Mouse (Mus musculus) embryonic facial prominence, embryonic 14.5 days (tissue): ENCODE data around the gene Zfp59. TPM values are rescaled to one million over a fixed set of nuclear protein-coding genes. Genes with fewer than 3 reads are reported as not detected.
"Not testable (repeated sequence)": the region's sequence is repeated elsewhere in the genome, so short reads cannot be mapped to it uniquely, and the experiment has no call there.

Experiments used
- ATAC-seq: fragments of 200-750 bp; cut with Nextera tagmentation; 2 replicates; pipeline ENCODE4 v1.8.0; 2017; ENCODE audit warnings: low read depth, moderate number of reproducible peaks, moderate TSS enrichment
- DNase-seq: peaks from one replicate; pipeline ENCODE4 v3.0.0-alpha.2; 2015; ENCODE audit warnings: low spot score
- H3K27ac ChIP-seq: fragments of 300-500 bp; sonication (generic); replicated peaks from 2 replicates; pipeline ENCODE4 v1.5.1; 2014; ENCODE audit warnings: low read depth, mild to moderate bottlenecking, low read length, moderate library complexity
- H3K27me3 ChIP-seq: fragments of 300-500 bp; sonication (generic); replicated peaks from 2 replicates; pipeline ENCODE4 v1.6.1; 2014; ENCODE audit warnings: low read length; ENCODE audit not compliant: control insufficient read depth, insufficient read depth
- H3K36me3 ChIP-seq: fragments of 300-500 bp; sonication (generic); 2 replicates; pipeline ENCODE4 v1.6.1; 2014; ENCODE audit warnings: low read length, mixed read lengths; ENCODE audit not compliant: control insufficient read depth, insufficient read depth
- H3K4me1 ChIP-seq: fragments of 300-500 bp; sonication (generic); 2 replicates; pipeline ENCODE4 v1.6.1; 2014; ENCODE audit warnings: antibody characterized with exemption, low read length; ENCODE audit not compliant: control insufficient read depth, insufficient read depth
- H3K4me2 ChIP-seq: fragments of 300-500 bp; sonication (generic); 2 replicates; pipeline ENCODE4 v1.6.1; 2014; ENCODE audit warnings: low read depth, mild to moderate bottlenecking, low read length, moderate library complexity, mixed read lengths
- H3K4me3 ChIP-seq: fragments of 300-500 bp; sonication (generic); 2 replicates; pipeline ENCODE4 v1.5.1; 2014; ENCODE audit warnings: low read depth, mild to moderate bottlenecking, low read length
- H3K9ac ChIP-seq: fragments of 300-500 bp; sonication (generic); 2 replicates; pipeline ENCODE4 v1.6.1; 2014; ENCODE audit warnings: low read depth, mild to moderate bottlenecking, low read length, moderate library complexity, mixed read lengths
- H3K9me3 ChIP-seq: fragments of 300-500 bp; sonication (generic); 2 replicates; pipeline ENCODE4 v1.6.1; 2016; ENCODE audit warnings: low read length; ENCODE audit not compliant: control insufficient read depth
- WGBS: fragments of 180-500 bp; shearing (Covaris S2); extraction: QIAGEN DNeasy Blood & Tissue Kit; methylation state at CpG from one replicate; pipeline ENCODE4 v1.1.7; 2014; 5-methylcytosine and 5-hydroxymethylcytosine counted together
- polyA plus RNA-seq: library from polyadenylated mRNA; unstranded; fragments of >200 nt; fragmentation: Nextera tagmentation; extraction: Ambion mirVana; gene quantifications from 2 replicates; pipeline ENCODE4 v1.2.1, GENCODE M21; 2014

Gene Zfp59
- polyA plus RNA-seq, 1 experiment from 2014 or later: 8.4 TPM

GRCm38 (mm10) chr7:27806896-27807295 is 31.5 kb upstream of the Zfp59 start, which contains the start of gene Zfp626:
Gene Zfp626, plus strand, starts transcription at chr7:27807196.
- WGBS: 87% methylated on average over 2 of the region's 3 CpGs
- H3K4me3 ChIP-seq, H3K27me3 ChIP-seq, H3K4me2 ChIP-seq, H3K4me1 ChIP-seq, H3K9ac ChIP-seq, H3K9me3 ChIP-seq, DNase-seq, H3K27ac ChIP-seq, ATAC-seq: not testable (repeated sequence)
- H3K36me3 ChIP-seq: peaks cover 33% of the 10 kb centered on the region

- not testable (repeated sequence) for H3K9me3 ChIP-seq, H3K4me3 ChIP-seq, H3K27ac ChIP-seq, H3K4me1 ChIP-seq, DNase-seq, H3K9ac ChIP-seq, H3K4me2 ChIP-seq, ATAC-seq, H3K27me3 ChIP-seq
- H3K36me3 ChIP-seq: peaks cover 37% of the 10 kb centered on the region
- 83% methylated on average over 7 of the region's 7 CpGs for WGBS
Observed at GRCm38 (mm10) chr7:27807305-27807704, 31.1 kb upstream of the Zfp59 start.

GRCm38 (mm10) chr7:27818526-27819110 is 19.8 kb upstream of the Zfp59 start:
- WGBS: 86% methylated on average over 7 of the region's 7 CpGs

GRCm38 (mm10) chr7:27822611-27823010 is 15.8 kb upstream of the Zfp59 start:
- H3K4me2 ChIP-seq: no peak overlapping the region
- no peak overlapping the region for H3K9ac ChIP-seq
- ATAC-seq (no peak), DNase-seq (no peak)
- peaks cover 36% of the 10 kb centered on the region for H3K36me3 ChIP-seq
- H3K9me3 ChIP-seq: peaks cover 17% of the 10 kb centered on the region; the same call in 1 of the 2 replicates
- H3K27ac ChIP-seq: no peak overlapping the region
- no peaks in the 10 kb centered on the region for H3K27me3 ChIP-seq
- no peak overlapping the region for H3K4me3 ChIP-seq
- H3K4me1 ChIP-seq: no peaks in the 10 kb centered on the region

More at GRCm38 (mm10) chr7:27818526-27819110, 19.8 kb upstream of the Zfp59 start:
- no peak for ATAC-seq
- H3K9me3 ChIP-seq: 0 out of 2 replicates have a peak, but pooled peaks cover 6% of the 10 kb centered on the region
- no peak overlapping the region for H3K9ac ChIP-seq
- H3K4me3 ChIP-seq: no peak overlapping the region
- no peak overlapping the region for H3K27ac ChIP-seq
- peaks cover 50% of the 10 kb centered on the region for H3K36me3 ChIP-seq
- no peak for DNase-seq
- no peaks in the 10 kb centered on the region for H3K27me3 ChIP-seq
- no peak overlapping the region for H3K4me2 ChIP-seq
- no peaks in the 10 kb centered on the region for H3K4me1 ChIP-seq

- H3K9ac ChIP-seq: no peak overlapping the region
- no peaks in the 10 kb centered on the region for H3K9me3 ChIP-seq
- H3K27me3 ChIP-seq: no peaks in the 10 kb centered on the region
- no peak overlapping the region for H3K27ac ChIP-seq
- 80% methylated on average over 2 of the region's 2 CpGs for WGBS
- ATAC-seq: no peak
- DNase-seq: no peak
- no peak overlapping the region for H3K4me2 ChIP-seq
- no peaks in the 10 kb centered on the region for H3K36me3 ChIP-seq
- H3K4me3 ChIP-seq: no peak overlapping the region
- no peaks in the 10 kb centered on the region for H3K4me1 ChIP-seq
Observed at GRCm38 (mm10) chr7:27834131-27834530, 4.3 kb upstream of the Zfp59 start.

GRCm38 (mm10) chr7:27837896-27838295 is 511 bp upstream of the Zfp59 start:
- Histone ChIP-seq H3K36me3 (no peaks in the 10 kb centered on the region), H3K27me3 (no peaks in the 10 kb centered on the region), H3K4me1 (no peaks in the 10 kb centered on the region), H3K9me3 (no peaks in the 10 kb centered on the region), H3K9ac (peak overlapping the region; percentile 66), H3K27ac (peak overlapping the region; percentile 81), H3K4me3 (peak overlapping the region; percentile 47), H3K4me2 (peak overlapping the region; percentile 68)
- 28% methylated on average over 6 of the region's 6 CpGs for WGBS
- DNase-seq (peak; percentile 23), ATAC-seq (peak; percentile 45; the same call in 1 of the 2 replicates)

- DNase-seq (no peak), ATAC-seq (no peak)
- no peak overlapping the region for H3K9ac ChIP-seq
- H3K27me3 ChIP-seq: no peaks in the 10 kb centered on the region
- no peak overlapping the region for H3K4me2 ChIP-seq
- H3K4me1 ChIP-seq: no peaks in the 10 kb centered on the region
- H3K27ac ChIP-seq: no peak overlapping the region
- H3K36me3 ChIP-seq: peaks cover 2% of the 10 kb centered on the region; the same call in 1 of the 2 replicates
- 93% methylated on average over 7 of the region's 7 CpGs for WGBS
- no peak overlapping the region for H3K4me3 ChIP-seq
- H3K9me3 ChIP-seq: no peaks in the 10 kb centered on the region
Observed at GRCm38 (mm10) chr7:27839596-27839995, 1.2 kb downstream of the Zfp59 start.

GRCm38 (mm10) chr7:27840104-27840503 is 1.7 kb downstream of the Zfp59 start:
- WGBS: 94% methylated on average over 6 of the region's 6 CpGs
- ATAC-seq: no peak

GRCm38 (mm10) chr7:27857227-27857626 is 18.8 kb downstream of the Zfp59 start, which contains the start of gene Zfp607a:
Gene Zfp607a, plus strand, starts transcription at chr7:27857527.
- H3K27me3 ChIP-seq: no peaks in the 10 kb centered on the region
- H3K9ac ChIP-seq: no peak within 1 kb of the TSS
- ATAC-seq (no peak), DNase-seq (no peak)
- no peak within 1 kb of the TSS for H3K4me2 ChIP-seq
- WGBS: 86% methylated on average over 1 of the region's 1 CpGs
- peaks cover 20% of the 10 kb centered on the region for H3K36me3 ChIP-seq
- H3K9me3 ChIP-seq: no peaks in the 10 kb centered on the region
- no peak within 1 kb of the TSS for H3K27ac ChIP-seq
- peaks cover 5% of the 10 kb centered on the region; the same call in 1 of the 2 replicates for H3K4me1 ChIP-seq
- no peak within 1 kb of the TSS for H3K4me3 ChIP-seq

More at GRCm38 (mm10) chr7:27840104-27840503, 1.7 kb downstream of the Zfp59 start:
- Histone ChIP-seq H3K4me2 (no peak overlapping the region), H3K9ac (no peak overlapping the region), H3K27ac (no peak overlapping the region), H3K27me3 (no peaks in the 10 kb centered on the region), H3K36me3 (peaks cover 7% of the 10 kb centered on the region; the same call in 1 of the 2 replicates), H3K4me1 (no peaks in the 10 kb centered on the region), H3K4me3 (no peak overlapping the region), H3K9me3 (no peaks in the 10 kb centered on the region)
- DNase-seq: no peak
